Mouse (Mus musculus): Measurements from ENCODE around the gene H3f3a. TPM values are rescaled to one million over a fixed set of nuclear protein-coding genes. Genes with fewer than 3 reads are reported as not detected.

H3f3a gene
- total and polyA plus RNA-seq, 3 experiments = 571 to 1,420 (median 715) TPM

- H3K27me3 ChIP-seq (replicated peaks) = no peaks in the 10 kb centered on the region
- H3K4me2 ChIP-seq (ENCODE audit: insufficient read depth, low read depth, poor library complexity, severe bottlenecking) = no peak overlapping the region
- no peaks in the 10 kb centered on the region for H3K36me3 ChIP-seq (replicated peaks in 1 of 2; ENCODE audit: control insufficient read depth in 1 of 2, insufficient read depth in 1 of 2, low read length in 1 of 2)
- DNase-seq (ENCODE audit: extremely low read depth) = no peak
- dilution Hi-C loops (cut with MboI; ENCODE audit: extremely low pct_ligation_motif_present, extremely low pct_unique_long_range_greater_than_20kb, low sequenced_read_pairs) = no loop called here
- H3K4me3 ChIP-seq (replicated peaks in 1 of 3; ENCODE audit: low read depth in 2 of 3, low read length in 2 of 3, poor library complexity in 1 of 3) = no peak overlapping the region
- H3K9ac ChIP-seq (ENCODE audit: insufficient read depth, low read depth) = no peak overlapping the region
- TF ChIP-seq MAX (IDR thresholded peaks at IDR 0.05; ENCODE audit: low read length) = no peak
- TF ChIP-seq RAD21 (IDR thresholded peaks at IDR 0.05; ENCODE audit: low read depth, low read length) = no peak
- TF ChIP-seq POLR2AphosphoS2 (IDR thresholded peaks at IDR 0.05; ENCODE audit: low read depth, low read length) = no peak
- TF ChIP-seq TBP (conservative IDR thresholded peaks at IDR 0.05; ENCODE audit: low read depth, low read length) = no peak
- no peak for TF ChIP-seq MAZ (IDR thresholded peaks at IDR 0.05; ENCODE audit: low read depth, low read length)
- TF ChIP-seq CTCF (conservative IDR thresholded peaks at IDR 0.05 in 1 of 2, IDR thresholded peaks at IDR 0.05 in 1 of 2; ENCODE audit: low read depth in 2 of 2, low read length in 2 of 2) = no peak
- no peak for TF ChIP-seq HCFC1 (IDR thresholded peaks at IDR 0.05; ENCODE audit: low read depth, low read length)
- no peak for TF ChIP-seq USF1 (IDR thresholded peaks at IDR 0.05; ENCODE audit: low read depth, low read length)
- peaks cover 2 to 6% of the 10 kb centered on the region in 2 experiments; a peak in 2 of 4 replicates for H3K4me1 ChIP-seq (ENCODE audit: control insufficient read depth in 1 of 2, insufficient read depth in 2 of 2)
- in situ Hi-C loops (cut with MboI; ENCODE audit: low pct_ligation_motif_present, low pct_unique_long_range_greater_than_20kb, low sequenced_read_pairs) = no loop called here
- H3K27ac ChIP-seq (ENCODE audit: insufficient read depth, low read depth) = no peak overlapping the region
- H3K79me2 ChIP-seq (replicated peaks; ENCODE audit: control insufficient read depth, extremely low read depth, insufficient read depth, poor library complexity, severe bottlenecking) = no peaks in the 10 kb centered on the region
- H3K9me3 ChIP-seq (replicated peaks; ENCODE audit: low read length) = peaks cover 5% of the 10 kb centered on the region
These were observed 21.8 kb downstream of the H3f3a start for GRCm38 (mm10) chr1:180791821-180792480.

- H3K36me3 ChIP-seq (replicated peaks in 1 of 2; ENCODE audit: control insufficient read depth in 1 of 2, insufficient read depth in 1 of 2, low read length in 1 of 2) = no peaks in the 10 kb centered on the region
- no peaks in the 10 kb centered on the region for H3K27me3 ChIP-seq (replicated peaks)
- 0 out of 4 replicates have a peak, but pooled peaks cover 0 to 2% of the 10 kb centered on the region in 2 experiments for H3K4me1 ChIP-seq (ENCODE audit: control insufficient read depth in 1 of 2, insufficient read depth in 2 of 2)
- dilution Hi-C loops (cut with MboI; ENCODE audit: extremely low pct_ligation_motif_present, extremely low pct_unique_long_range_greater_than_20kb, low sequenced_read_pairs) = no loop called here
- no peak overlapping the region for H3K27ac ChIP-seq (ENCODE audit: insufficient read depth, low read depth)
- H3K79me2 ChIP-seq (replicated peaks; ENCODE audit: control insufficient read depth, extremely low read depth, insufficient read depth, poor library complexity, severe bottlenecking) = no peaks in the 10 kb centered on the region
- in situ Hi-C loops (cut with MboI; ENCODE audit: low pct_ligation_motif_present, low pct_unique_long_range_greater_than_20kb, low sequenced_read_pairs) = no loop called here
- H3K9me3 ChIP-seq (replicated peaks; ENCODE audit: low read length) = peaks cover 9% of the 10 kb centered on the region
- no peak overlapping the region for H3K4me2 ChIP-seq (ENCODE audit: insufficient read depth, low read depth, poor library complexity, severe bottlenecking)
- DNase-seq (ENCODE audit: extremely low read depth) = no peak
- H3K4me3 ChIP-seq (replicated peaks in 1 of 3; ENCODE audit: low read depth in 2 of 3, low read length in 2 of 3, poor library complexity in 1 of 3) = no peak overlapping the region
- no peak overlapping the region for H3K9ac ChIP-seq (ENCODE audit: insufficient read depth, low read depth)
- TF ChIP-seq USF2 (conservative IDR thresholded peaks at IDR 0.05; ENCODE audit: low read depth, low read length) (no peak), GABPA (IDR thresholded peaks at IDR 0.05; ENCODE audit: insufficient replicate concordance, low read depth, low read length) (no peak), EP300 (IDR thresholded peaks at IDR 0.05; ENCODE audit: low read length) (no peak), POLR2A (IDR thresholded peaks at IDR 0.05; ENCODE audit: low read depth, low read length) (no peak), ZMIZ1 (IDR thresholded peaks at IDR 0.05; ENCODE audit: low read depth, low read length) (no peak), PAX5 (IDR thresholded peaks at IDR 0.05; ENCODE audit: low read length) (no peak), KAT2A (IDR thresholded peaks at IDR 0.05; ENCODE audit: insufficient replicate concordance, low read length) (no peak), SMC3 (IDR thresholded peaks at IDR 0.05; ENCODE audit: low read depth, low read length) (no peak), SIN3A (IDR thresholded peaks at IDR 0.05; ENCODE audit: low read length) (no peak), JUN (IDR thresholded peaks at IDR 0.05; ENCODE audit: insufficient read depth, low read depth, low read length) (no peak), E2F4 (IDR thresholded peaks at IDR 0.05; ENCODE audit: insufficient replicate concordance, low read depth, low read length) (no peak), RCOR1 (conservative IDR thresholded peaks at IDR 0.05; ENCODE audit: low read depth, low read length) (no peak), JUND (conservative IDR thresholded peaks at IDR 0.05; ENCODE audit: low read depth, low read length) (no peak), NELFE (IDR thresholded peaks at IDR 0.05; ENCODE audit: low read depth, low read length) (no peak)
These were observed 30.2 kb downstream of the H3f3a start for GRCm38 (mm10) chr1:180783580-180783928.

All from CH12.LX (cell line).